Mouse (Mus musculus) stomach, embryonic 16.5 days (tissue): ENCODE measurements around the gene Gldn. TPM values are rescaled to one million over a fixed set of nuclear protein-coding genes. Genes with fewer than 3 reads are reported as not detected.

ENCODE experiments used
- ATAC-seq: fragments of 200-750 bp; cut with Nextera tagmentation; 2 replicates; pipeline ENCODE4 v1.8.0; 2017; ENCODE audit warnings: moderate number of reproducible peaks, moderate TSS enrichment; ENCODE audit not compliant: insufficient read depth, low FRiP score
- H3K27ac ChIP-seq: fragments of 300-500 bp; sonication (generic); 2 replicates; pipeline ENCODE4 v1.5.1; 2014; ENCODE audit warnings: low read length
- H3K27me3 ChIP-seq: fragments of 300-500 bp; sonication (generic); 2 replicates; pipeline ENCODE4 v1.6.1; 2014; ENCODE audit warnings: low read length, control low read depth, mixed read lengths; ENCODE audit not compliant: control insufficient read depth, insufficient read depth
- H3K36me3 ChIP-seq: fragments of 300-500 bp; sonication (generic); 2 replicates; pipeline ENCODE4 v1.6.1; 2014; ENCODE audit warnings: low read length; ENCODE audit not compliant: control insufficient read depth, insufficient read depth
- H3K4me1 ChIP-seq: fragments of 300-500 bp; sonication (generic); 2 replicates; pipeline ENCODE4 v1.6.1; 2014; ENCODE audit warnings: low read length, control low read depth, mixed read lengths; ENCODE audit not compliant: control insufficient read depth, insufficient read depth
- H3K4me2 ChIP-seq: fragments of 300-500 bp; sonication (generic); 2 replicates; pipeline ENCODE4 v1.6.1; 2014; ENCODE audit warnings: low read depth, low read length, mixed read lengths
- H3K4me3 ChIP-seq: fragments of 300-500 bp; sonication (generic); replicated peaks from 2 replicates; pipeline ENCODE4 v1.5.1; 2014; ENCODE audit warnings: mild to moderate bottlenecking, low read length
- H3K9ac ChIP-seq: fragments of 300-500 bp; sonication (generic); 2 replicates; pipeline ENCODE4 v1.6.1; 2014; ENCODE audit warnings: low read length
- H3K9me3 ChIP-seq: fragments of 300-500 bp; sonication (generic); replicated peaks from 2 replicates; pipeline ENCODE4 v1.6.1; 2016; ENCODE audit warnings: low read length, control low read depth; ENCODE audit not compliant: control insufficient read depth
- WGBS: fragments of 180-500 bp; shearing (Covaris S2); extraction: QIAGEN DNeasy Blood & Tissue Kit; methylation state at CpG from one replicate; pipeline ENCODE4 v1.1.7; 2014; 5-methylcytosine and 5-hydroxymethylcytosine counted together
- polyA plus RNA-seq: library from polyadenylated mRNA; unstranded; fragments of >200 nt; fragmentation: Nextera tagmentation; extraction: Ambion mirVana; gene quantifications from 2 replicates; pipeline ENCODE4 v1.2.1, GENCODE M21; 2015

Gene Gldn
- polyA plus RNA-seq, 1 experiment from 2014 or later, result not detected

GRCm38 (mm10) chr9:54336532-54337144 is 50.4 kb downstream of the Gldn start:
- Histone ChIP-seq H3K4me2 (no peak overlapping the region), H3K27me3 (no peaks in the 10 kb centered on the region), H3K4me1 (no peaks in the 10 kb centered on the region), H3K36me3 (no peaks in the 10 kb centered on the region), H3K4me3 (no peak overlapping the region), H3K9me3 (no peaks in the 10 kb centered on the region), H3K27ac (no peak overlapping the region), H3K9ac (no peak overlapping the region)
- WGBS, result 47% methylated on average over 6 of the region's 6 CpGs
- no peak for ATAC-seq

DNA sequence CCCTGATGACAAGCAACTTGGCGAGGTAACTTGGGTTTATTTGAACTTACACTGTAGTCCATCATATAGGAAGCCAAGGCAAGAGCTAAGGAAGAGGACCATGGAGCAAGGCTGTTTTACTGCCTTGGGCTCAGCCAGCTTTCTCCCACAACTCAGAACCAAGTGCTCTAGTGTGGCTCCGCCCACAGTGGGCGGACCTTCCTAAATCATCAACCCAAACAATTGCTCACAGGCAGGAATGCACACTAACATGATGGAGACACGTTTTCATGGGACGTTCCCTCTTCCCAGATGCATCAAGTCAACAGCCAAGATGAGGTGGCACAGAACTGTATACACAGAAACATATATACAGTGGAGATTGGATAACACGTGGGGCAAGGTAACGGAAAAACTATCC is 55.7 kb downstream of the Gldn start:
- Histone ChIP-seq H3K27ac (no peak overlapping the region), H3K9me3 (no peaks in the 10 kb centered on the region), H3K4me2 (no peak overlapping the region), H3K27me3 (no peaks in the 10 kb centered on the region), H3K4me1 (no peaks in the 10 kb centered on the region), H3K4me3 (no peak overlapping the region), H3K36me3 (no peaks in the 10 kb centered on the region), H3K9ac (no peak overlapping the region)
- 61% methylated on average over 7 of the region's 7 CpGs for WGBS
- no peak for ATAC-seq

DNA sequence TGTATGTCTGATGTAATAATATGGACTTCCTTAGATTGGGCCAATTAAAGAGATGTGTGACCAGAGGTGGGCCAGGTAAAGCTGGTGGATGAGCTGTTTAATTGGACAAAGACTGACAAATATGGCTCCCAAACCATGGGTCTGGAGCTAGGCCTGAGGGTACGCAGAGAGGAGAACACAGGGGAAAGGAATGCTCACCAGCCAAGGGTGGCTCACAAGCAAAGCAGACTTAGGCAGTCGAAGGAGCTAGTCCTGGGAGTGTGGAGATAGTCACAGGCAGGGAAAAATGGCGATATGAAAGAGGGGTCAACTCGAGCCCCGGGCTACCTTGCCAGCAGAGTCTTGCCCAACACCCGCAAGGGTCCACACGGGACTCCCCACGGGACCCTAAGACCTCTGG is 70.5 kb downstream of the Gldn start:
- Histone ChIP-seq H3K27me3 (no peaks in the 10 kb centered on the region), H3K4me3 (no peak overlapping the region), H3K9ac (no peak overlapping the region), H3K27ac (no peak overlapping the region), H3K4me1 (no peaks in the 10 kb centered on the region), H3K36me3 (no peaks in the 10 kb centered on the region), H3K4me2 (no peak overlapping the region), H3K9me3 (no peaks in the 10 kb centered on the region)
- WGBS, result 97% methylated on average over 5 of the region's 8 CpGs
- no peak for ATAC-seq

Other genes starting within 250 kb of the Gldn start
- 0.05 and 0.21 TPM in 2 replicates for gene Tnfaip8l3, start 218.1 kb upstream of the Gldn start, polyA plus RNA-seq
- not detected in 2 replicates for gene Cyp19a1, start 18.4 kb upstream of the Gldn start, polyA plus RNA-seq
- 3.6 and 4.0 TPM in 2 replicates for gene Dmxl2, start 215.1 kb downstream of the Gldn start, polyA plus RNA-seq